Mouse (Mus musculus): ENCODE data around the gene Lhx6.

- TF ChIP-seq GATA1 (IDR thresholded peaks at IDR 0.05; ENCODE audit: borderline replicate concordance, low read length) (no peak), FLI1 (IDR thresholded peaks at IDR 0.05; ENCODE audit: low read length) (no peak)
These were observed at the start of gene Lhx6 for GRCm38 (mm10) chr2:36104956-36105741.
